Mouse (Mus musculus): ENCODE measurements around the gene Gm30737.
"Not testable (repeated sequence)": the region's sequence is repeated elsewhere in the genome, so short reads cannot be mapped to it uniquely, and the experiment has no call there.

Gene Gm30737

GRCm38 (mm10) chrY:14400410-14400809 lies at the start of gene Gm30737:
Gene Gm30737, plus strand, starts transcription at chrY:14400710.
- DNase-seq (ENCODE audit: low read depth, low spot score) = not testable (repeated sequence)

All from skeletal muscle tissue, adult 2 months (tissue).